ENCODE assay signal across 26 mouse cellular contexts in genomic region chr9:57310895-57311294, GRCm38 (mm10). TPM values are rescaled to one million over a fixed set of nuclear protein-coding genes. Genes with fewer than 3 reads are reported as not detected.
A peak's percentile ranks its signal among the peaks of the same experiment; 100 is the strongest.
DNase-seq lines count a peak whose midpoint lies in the region; ATAC-seq and TF ChIP-seq lines count a peak whose summit lies in the region.
"Had no signal": no experiment of that assay in that cellular context is flagged by ENCODE, and none has a peak within 500 bp of the region (broad histone marks: within the 10 kb centered on the region; RNA-seq: fewer than 3 reads in every experiment).

No protein-coding gene starts in this region.

- no peaks in the 10 kb centered on the region for H3K27me3 ChIP-seq in kidney, embryonic 14.5 days (ENCODE audit: control insufficient read depth, insufficient read depth, low read length)
- H3K27me3 ChIP-seq in forebrain, embryonic 11.5 days (ENCODE audit: control insufficient read depth, insufficient read depth, low read length), result no peaks in the 10 kb centered on the region
- H3K27me3 ChIP-seq: CH12.LX, Patski had no signal

- in situ Hi-C loops in ES-E14 (cut with MboI; ENCODE audit: low sequenced_read_pairs in 2 of 2, unreplicated experiment in 2 of 2), result no loop called here

- H3K36me3 ChIP-seq in ES-E14 (ENCODE audit: control insufficient read depth, insufficient read depth, low read length, poor library complexity, severe bottlenecking), result no peaks in the 10 kb centered on the region
- H3K36me3 ChIP-seq in kidney, embryonic 14.5 days (ENCODE audit: control insufficient read depth, insufficient read depth, low read length), result no peaks in the 10 kb centered on the region
- H3K36me3 ChIP-seq in forebrain, embryonic 11.5 days (ENCODE audit: control insufficient read depth, insufficient read depth, low read length), result no peaks in the 10 kb centered on the region
- H3K36me3 ChIP-seq: G1E had no signal

- H3K9ac ChIP-seq in ES-E14 (ENCODE audit: insufficient read depth, low read depth, low read length, poor library complexity, severe bottlenecking), result no peak overlapping the region
- H3K9ac ChIP-seq in kidney, embryonic 14.5 days (ENCODE audit: low read depth, low read length), result no peak overlapping the region
- no peak overlapping the region for H3K9ac ChIP-seq in forebrain, embryonic 11.5 days (ENCODE audit: low read length)

- ATAC-seq in kidney, embryonic 14.5 days (ENCODE audit: low FRiP score, low TSS enrichment), result no peak
- no peak for ATAC-seq in forebrain, embryonic 11.5 days (replicated peaks; ENCODE audit: low FRiP score)
- ATAC-seq: activated CD4-positive, CD25-positive, alpha-beta regulatory T cell, adult 4 months; CD4-positive, CD25-positive, alpha-beta regulatory T cell, adult 4 months; Patski had no signal

- 87% methylated on average over 2 of the region's 2 CpGs for WGBS in kidney, embryonic 14.5 days
- 89% methylated on average over 2 of the region's 2 CpGs for WGBS in forebrain, embryonic 11.5 days

- DNase-seq in ES-CJ7 (ENCODE audit: low read depth, low spot score) (peak; percentile 85), ES-E14 (ENCODE audit: low read depth, low spot score) (peak; percentile 22), R1 (ENCODE audit: low read depth, low spot score) (peak; percentile 91), ZHBTc4 (ENCODE audit: low read depth, low spot score) (peak; percentile 74)
- no peak for DNase-seq in forebrain, embryonic 11.5 days (ENCODE audit: low spot score)
- DNase-seq in ovary, postnatal 10 days (ENCODE audit: low spot score), result no peak
- DNase-seq in frontal cortex, postnatal 14 days (ENCODE audit: low spot score in 2 of 2), result no peak
- DNase-seq: adrenal gland, adult 2 months; adrenal gland, adult 8-10 months; adrenal gland, postnatal 10 days; adrenal gland, postnatal 14 days; adrenal gland, postnatal 25 days; adrenal gland, postnatal 36 days; B cell, adult 2 months; cerebellum, adult 11 months; cerebellum, adult 11-12 months; cerebellum, adult 18-20 months; cerebellum, adult 2 months; cerebellum, adult 8-10 months; cerebellum, adult 9-10 months had no signal

- no peak overlapping the region for H3K4me2 ChIP-seq in kidney, embryonic 14.5 days (replicated peaks; ENCODE audit: low read depth, low read length)
- H3K4me2 ChIP-seq in forebrain, embryonic 11.5 days (ENCODE audit: low read depth, low read length, severe bottlenecking), result no peak overlapping the region

- H3K27ac ChIP-seq in ES-E14 (ENCODE audit: insufficient read depth, low read depth, low read length, poor library complexity, severe bottlenecking), result peak overlapping the region; percentile 69; the same call in 1 of the 2 replicates
- H3K27ac ChIP-seq in kidney, embryonic 14.5 days (ENCODE audit: low read depth, low read length), result no peak overlapping the region
- H3K27ac ChIP-seq in forebrain, embryonic 11.5 days (ENCODE audit: low read depth, low read length), result no peak overlapping the region

- H3K4me3 ChIP-seq in ES-E14 (ENCODE audit: insufficient read depth in 1 of 2, low read depth in 1 of 2, low read length in 2 of 2, poor library complexity in 1 of 2, severe bottlenecking in 1 of 2), result no peak overlapping the region
- H3K4me3 ChIP-seq in kidney, embryonic 14.5 days (ENCODE audit: low read length), result no peak overlapping the region
- no peak overlapping the region for H3K4me3 ChIP-seq in forebrain, embryonic 11.5 days (ENCODE audit: low read depth, low read length)

- H3K4me1 ChIP-seq in ES-E14 (ENCODE audit: control insufficient read depth in 2 of 2, insufficient read depth in 2 of 2, low read length in 2 of 2, poor library complexity in 1 of 2), result peaks cover 2 to 5% of the 10 kb centered on the region in 2 experiments; a peak in 1 of 4 replicates
- no peaks in the 10 kb centered on the region for H3K4me1 ChIP-seq in kidney, embryonic 14.5 days (ENCODE audit: control insufficient read depth, insufficient read depth, low read length)
- no peaks in the 10 kb centered on the region for H3K4me1 ChIP-seq in forebrain, embryonic 11.5 days (replicated peaks; ENCODE audit: control insufficient read depth, insufficient read depth, low read length)

- H3K9me3 ChIP-seq in ES-E14 (ENCODE audit: control insufficient read depth, insufficient read depth, low read depth, low read length), result no peaks in the 10 kb centered on the region
- peaks cover 3% of the 10 kb centered on the region; the same call in 1 of the 2 replicates for H3K9me3 ChIP-seq in kidney, embryonic 14.5 days (ENCODE audit: control insufficient read depth, low read length)
- H3K9me3 ChIP-seq in forebrain, embryonic 11.5 days (ENCODE audit: control insufficient read depth, low read length), result no peaks in the 10 kb centered on the region
- H3K9me3 ChIP-seq: G1E had no signal

TF ChIP-seq in ES-E14, 5 proteins besides CTCF, POLR2A, EP300 and RAD21:
- TF ChIP-seq ZC3H11A (IDR thresholded peaks at IDR 0.05; ENCODE audit: borderline replicate concordance, low read depth, low read length) (no peak), ZNF384 (IDR thresholded peaks at IDR 0.05; ENCODE audit: low read depth, low read length) (no peak), HCFC1 (IDR thresholded peaks at IDR 0.05; ENCODE audit: borderline replicate concordance, insufficient read depth, low read length) (no peak), CHD2 (IDR thresholded peaks at IDR 0.05; ENCODE audit: low read depth, low read length) (no peak), MAFK (IDR thresholded peaks at IDR 0.05; ENCODE audit: insufficient read depth, low read depth, low read length) (no peak)

RNA-seq across cellular contexts. Expression of gene 1700017B05Rik, which starts 48.5 kb away (rescaled TPM):
- 21.8 and 35.6 TPM in 2 replicates for total RNA-seq in ES-E14 (2012; rRNA removed)
- polyA plus RNA-seq in kidney, embryonic 14.5 days (2014; fragmentation: Nextera tagmentation; extraction: Ambion mirVana), result 21.5 and 27.8 TPM in 2 replicates
- 12.5 TPM in 2 replicates for polyA plus RNA-seq in forebrain, embryonic 11.5 days (2014; fragmentation: Nextera tagmentation; extraction: Ambion mirVana)

Comparison
In these comparisons a context has a peak if more than half of its experiments do, and no peak if none do; other contexts are left out.
1. DNase-seq: peak in ES-CJ7 (single experiment), ES-E14 (single experiment), R1 (single experiment) and ZHBTc4 (single experiment); none in forebrain, embryonic 11.5 days (single experiment), ovary, postnatal 10 days (single experiment) and frontal cortex, postnatal 14 days (0 of 2).